Comparison of ENCODE assay signal across 9 mouse cellular contexts in the genomic region with DNA sequence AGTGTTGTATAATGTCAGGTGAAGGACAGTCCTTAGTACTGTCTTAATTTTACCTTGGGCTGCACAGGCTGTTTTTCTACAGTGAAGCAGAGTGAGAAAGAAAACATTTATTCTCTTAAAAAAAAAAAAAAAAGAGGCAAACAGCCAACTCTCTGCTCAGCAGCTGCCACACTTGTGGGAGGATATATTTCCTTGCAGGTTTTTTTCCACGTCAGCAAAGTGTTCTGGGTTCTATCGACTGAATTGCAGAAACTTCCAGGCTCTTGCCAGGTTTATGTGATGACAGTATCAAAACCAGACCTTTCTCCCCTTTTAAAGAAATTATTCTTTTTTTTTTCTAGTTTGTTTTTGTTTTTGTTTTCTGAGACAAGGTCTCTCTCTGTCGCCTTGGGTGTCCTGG. TPM values are rescaled to one million over a fixed set of nuclear protein-coding genes. Genes with fewer than 3 reads are reported as not detected.
DNase-seq lines count a peak whose midpoint lies in the region; ATAC-seq and TF ChIP-seq lines count a peak whose summit lies in the region.
"Had no signal": no experiment of that assay in that cellular context is flagged by ENCODE, and none has a peak within 500 bp of the region (broad histone marks: within the 10 kb centered on the region; RNA-seq: fewer than 3 reads in every experiment).

No protein-coding gene starts in this region.

- intact Hi-C loops in left cerebral cortex, postnatal 4 days (cut with DNase I) = no loop called here

- peaks cover 5% of the 10 kb centered on the region; the same call in 1 of the 2 replicates for H3K27me3 ChIP-seq in embryonic facial prominence, embryonic 13.5 days
- H3K27me3 ChIP-seq in intestine, postnatal 0 days (replicated peaks; ENCODE audit: control insufficient read depth, insufficient read depth, low read length) = no peaks in the 10 kb centered on the region
- no peaks in the 10 kb centered on the region for H3K27me3 ChIP-seq in myocyte (ENCODE audit: control insufficient read depth, insufficient read depth, insufficient read length)

- DNase-seq in layer of hippocampus, adult 2 months (ENCODE audit: low spot score in 2 of 2) = no peak
- no peak for DNase-seq in layer of hippocampus, adult 9-11 months
- DNase-seq in cerebellum, postnatal 36 days = no peak
- no peak for DNase-seq in left cerebral cortex, postnatal 4 days
- DNase-seq in kidney, adult 18-20 months = no peak
- DNase-seq: layer of hippocampus, postnatal 36 days had no signal

- no peak overlapping the region for H3ac ChIP-seq in myocyte (ENCODE audit: control insufficient read depth, insufficient read length)

- H3K9ac ChIP-seq in embryonic facial prominence, embryonic 13.5 days = no peak overlapping the region
- no peak overlapping the region for H3K9ac ChIP-seq in intestine, postnatal 0 days (ENCODE audit: low read depth, low read length)

- peak overlapping the region; percentile 72 for H3K4me2 ChIP-seq in embryonic facial prominence, embryonic 13.5 days
- H3K4me2 ChIP-seq in intestine, postnatal 0 days (replicated peaks; ENCODE audit: low read depth) = peak overlapping the region; percentile 80
- peak overlapping the region; percentile 94 for H3K4me2 ChIP-seq in myocyte (ENCODE audit: low read depth)

- no peak overlapping the region for H3K4me3 ChIP-seq in layer of hippocampus, adult 2 months
- H3K4me3 ChIP-seq in embryonic facial prominence, embryonic 13.5 days = peak overlapping the region; percentile 77; the same call in 1 of the 2 replicates
- peak overlapping the region; percentile 73; the same call in 1 of the 2 replicates for H3K4me3 ChIP-seq in intestine, postnatal 0 days (ENCODE audit: low read depth, low read length)
- H3K4me3 ChIP-seq in myocyte = peak overlapping the region; percentile 68

- peak overlapping the region; percentile 73; the same call in 1 of the 2 replicates for H3K27ac ChIP-seq in layer of hippocampus, adult 2 months
- no peak overlapping the region for H3K27ac ChIP-seq in embryonic facial prominence, embryonic 13.5 days
- peak overlapping the region; percentile 75 for H3K27ac ChIP-seq in intestine, postnatal 0 days (ENCODE audit: low read depth, low read length)

- ATAC-seq in embryonic facial prominence, embryonic 13.5 days (ENCODE audit: insufficient number of reproducible peaks, insufficient read depth, low FRiP score, low TSS enrichment, low read depth) = no peak
- no peak for ATAC-seq in intestine, postnatal 0 days

- peaks cover 8% of the 10 kb centered on the region for H3K4me1 ChIP-seq in embryonic facial prominence, embryonic 13.5 days
- 0 out of 2 replicates have a peak, but pooled peaks cover under 1% of the 10 kb centered on the region for H3K4me1 ChIP-seq in intestine, postnatal 0 days (replicated peaks; ENCODE audit: control insufficient read depth, insufficient read depth, low read length)

- no peak for TF ChIP-seq CTCF in layer of hippocampus, adult 2 months (conservative IDR thresholded peaks at IDR 0.05)
- TF ChIP-seq CTCF in intestine, postnatal 0 days (IDR thresholded peaks at IDR 0.05; ENCODE audit: low read depth) = no peak

- H3K79me2 ChIP-seq in myocyte (ENCODE audit: control insufficient read depth, insufficient read depth) = peaks cover 6% of the 10 kb centered on the region

- WGBS in embryonic facial prominence, embryonic 13.5 days = 42% methylated on average over 3 of the region's 3 CpGs
- WGBS in intestine, postnatal 0 days = 32% methylated on average over 3 of the region's 3 CpGs

- H3K36me3 ChIP-seq in embryonic facial prominence, embryonic 13.5 days = peaks cover 4% of the 10 kb centered on the region
- peaks cover 7% of the 10 kb centered on the region; the same call in 1 of the 2 replicates for H3K36me3 ChIP-seq in intestine, postnatal 0 days (ENCODE audit: control insufficient read depth, insufficient read depth)
- H3K36me3 ChIP-seq in myocyte (ENCODE audit: control insufficient read depth, insufficient read depth) = peaks cover 2% of the 10 kb centered on the region

- H3K9me3 ChIP-seq in embryonic facial prominence, embryonic 13.5 days = no peaks in the 10 kb centered on the region
- H3K9me3 ChIP-seq in intestine, postnatal 0 days (ENCODE audit: control insufficient read depth) = no peaks in the 10 kb centered on the region

- TF ChIP-seq POLR2A in myocyte (IDR thresholded peaks at IDR 0.05; ENCODE audit: insufficient read length, low read depth) = no peak

TF ChIP-seq in myocyte, 11 proteins besides CTCF, POLR2A, EP300 and RAD21:
- TF ChIP-seq MAX (IDR thresholded peaks at IDR 0.05; ENCODE audit: low read depth) = no peak

RNA-seq across cellular contexts. Expression of gene Ttc27, which starts 0.9 kb away (rescaled TPM):
- 10 to 100 TPM; 27.7 to 28.5 TPM for total RNA-seq in layer of hippocampus, adult 2 months (2021)
- 24.1 and 29.1 TPM in 2 replicates for polyA plus RNA-seq in embryonic facial prominence, embryonic 13.5 days (2015; fragmentation: Nextera tagmentation; extraction: Ambion mirVana)
- polyA plus RNA-seq in intestine, postnatal 0 days (2015; fragmentation: Nextera tagmentation; extraction: Ambion mirVana) = 7.0 and 8.7 TPM in 2 replicates
- polyA plus RNA-seq in myocyte (2012; fragmentation: generic; extraction: Trizol) = 12.9 TPM
- 10 to 100 TPM; 25.8 to 26.3 TPM for total RNA-seq in left cerebral cortex, postnatal 4 days (2021)
